Mouse (Mus musculus): ENCODE measurements at regions not wholly inside any gene's neighbourhood (a gene's known extent, or its start where the extent isn't known, plus 50 kb on each side); places are given as distances from the start of the nearest gene placed in this dataset.
"Not testable (repeated sequence)": the region's sequence is repeated elsewhere in the genome, so short reads cannot be mapped to it uniquely, and the experiment has no call there.

- DNase-seq (ENCODE audit: low spot score in 2 of 2), result no peak
Measured at GRCm38 (mm10) chr10:33715701-33716250, 70.7 kb downstream of the Sult3a2 start.

- DNase-seq (ENCODE audit: low spot score in 2 of 2), result not testable (repeated sequence)
Measured at GRCm38 (mm10) chr10:33708656-33709055, 77.8 kb downstream of the Sult3a2 start.

- not testable (repeated sequence) for DNase-seq (ENCODE audit: low spot score in 2 of 2)
Measured at GRCm38 (mm10) chr10:33704245-33704644, 79.7 kb upstream of the Clvs2 start.

GRCm38 (mm10) chr10:33703420-33703819, 78.9 kb upstream of the Clvs2 start:
- DNase-seq (ENCODE audit: low spot score in 2 of 2), result peak; percentile 55 to 85

Measured in layer of hippocampus, adult 8-10 months (tissue).